Mouse (Mus musculus): ENCODE data around the gene Anp32e.

Gene Anp32e

GRCm38 (mm10) chr3:95994975-95995801 lies 66.1 kb downstream of the Anp32e start:
- in situ Hi-C loops (cut with MboI, MseI): loop anchor here (5.0 to 10.0 kb wide), 2 partner anchors 47 to 50 kb away; no protein-coding TSS in a partner anchor

GRCm38 (mm10) chr3:95995802-95996428 lies 66.9 kb downstream of the Anp32e start, which contains the start of gene Plekho1:
Gene Plekho1, minus strand, starts transcription at chr3:95996001.
- in situ Hi-C loops (cut with MboI, MseI): loop anchor here in 1 of 2 experiments (10.0 kb wide), 1 partner anchor 49 kb away; no protein-coding TSS in a partner anchor

- in situ Hi-C loops (cut with MboI, MseI): loop anchor here in 1 of 2 experiments (10.0 kb wide), 1 partner anchor 48 kb away; no protein-coding TSS in a partner anchor
Observed at GRCm38 (mm10) chr3:95996451-95997073, 67.5 kb downstream of the Anp32e start.
